Mouse (Mus musculus): ENCODE results near the gene Gng12. TPM values are rescaled to one million over a fixed set of nuclear protein-coding genes. Genes with fewer than 3 reads are reported as not detected.

Gene Gng12
- polyA plus RNA-seq, 1 experiment from 2014 or later, result 34.7 TPM

- 86% methylated on average over 7 of the region's 7 CpGs for WGBS
- H3K27me3 ChIP-seq, result no peaks in the 10 kb centered on the region
- H3K4me1 ChIP-seq, result no peaks in the 10 kb centered on the region
- no peak overlapping the region for H3K9ac ChIP-seq (replicated peaks)
- no peak for ATAC-seq (ENCODE audit: low FRiP score, low read depth)
- H3K4me2 ChIP-seq (replicated peaks), result no peak overlapping the region
- no peak overlapping the region for H3K4me3 ChIP-seq
- no peaks in the 10 kb centered on the region for H3K9me3 ChIP-seq
- no peaks in the 10 kb centered on the region for H3K36me3 ChIP-seq
- no peak overlapping the region for H3K27ac ChIP-seq (replicated peaks)
Observed at GRCm38 (mm10) chr6:66985500-66985899, 89.3 kb downstream of the Gng12 start.

- no peak for ATAC-seq (ENCODE audit: low FRiP score, low read depth)
- H3K9me3 ChIP-seq, result no peaks in the 10 kb centered on the region
- H3K4me3 ChIP-seq, result no peak overlapping the region
- no peaks in the 10 kb centered on the region for H3K27me3 ChIP-seq
- no peaks in the 10 kb centered on the region for H3K4me1 ChIP-seq
- no peak overlapping the region for H3K9ac ChIP-seq (replicated peaks)
- no peak overlapping the region for H3K27ac ChIP-seq (replicated peaks)
- no peak overlapping the region for H3K4me2 ChIP-seq (replicated peaks)
- no peaks in the 10 kb centered on the region for H3K36me3 ChIP-seq
- WGBS, result 73% methylated on average over 12 of the region's 12 CpGs
Observed at GRCm38 (mm10) chr6:66986063-66986462, 89.9 kb downstream of the Gng12 start.

- H3K4me2 ChIP-seq (replicated peaks), result no peak overlapping the region
- 73% methylated on average over 3 of the region's 3 CpGs for WGBS
Observed at GRCm38 (mm10) chr6:66987643-66988042, 91.4 kb downstream of the Gng12 start.

GRCm38 (mm10) chr6:66988363-66988762, 92.2 kb downstream of the Gng12 start:
- Histone ChIP-seq H3K27me3 (no peaks in the 10 kb centered on the region), H3K4me3 (no peak overlapping the region), H3K9ac (replicated peaks) (no peak overlapping the region), H3K36me3 (no peaks in the 10 kb centered on the region), H3K27ac (replicated peaks) (no peak overlapping the region), H3K4me2 (replicated peaks) (no peak overlapping the region), H3K4me1 (no peaks in the 10 kb centered on the region), H3K9me3 (no peaks in the 10 kb centered on the region)
- no peak for ATAC-seq (ENCODE audit: low FRiP score, low read depth)
- WGBS, result 92% methylated on average over 9 of the region's 9 CpGs

More at GRCm38 (mm10) chr6:66987643-66988042, 91.4 kb downstream of the Gng12 start:
- Histone ChIP-seq H3K4me1 (no peaks in the 10 kb centered on the region), H3K27ac (replicated peaks) (no peak overlapping the region), H3K36me3 (no peaks in the 10 kb centered on the region), H3K27me3 (no peaks in the 10 kb centered on the region), H3K9ac (replicated peaks) (no peak overlapping the region), H3K9me3 (no peaks in the 10 kb centered on the region), H3K4me3 (no peak overlapping the region)
- no peak for ATAC-seq (ENCODE audit: low FRiP score, low read depth)

GRCm38 (mm10) chr6:66989037-66989436, 92.8 kb downstream of the Gng12 start:
- WGBS, result 91% methylated on average over 6 of the region's 6 CpGs
- H3K9ac ChIP-seq (replicated peaks), result no peak overlapping the region
- no peak overlapping the region for H3K4me2 ChIP-seq (replicated peaks)
- H3K36me3 ChIP-seq, result no peaks in the 10 kb centered on the region
- no peak overlapping the region for H3K27ac ChIP-seq (replicated peaks)
- no peaks in the 10 kb centered on the region for H3K27me3 ChIP-seq
- no peak for ATAC-seq (ENCODE audit: low FRiP score, low read depth)
- no peaks in the 10 kb centered on the region for H3K9me3 ChIP-seq
- H3K4me1 ChIP-seq, result no peaks in the 10 kb centered on the region
- H3K4me3 ChIP-seq, result no peak overlapping the region

GRCm38 (mm10) chr6:66989518-66989917, 93.3 kb downstream of the Gng12 start:
- Histone ChIP-seq H3K4me2 (replicated peaks) (no peak overlapping the region), H3K4me1 (no peaks in the 10 kb centered on the region), H3K9ac (replicated peaks) (no peak overlapping the region), H3K36me3 (no peaks in the 10 kb centered on the region), H3K4me3 (no peak overlapping the region), H3K27me3 (no peaks in the 10 kb centered on the region), H3K27ac (replicated peaks) (no peak overlapping the region), H3K9me3 (no peaks in the 10 kb centered on the region)
- ATAC-seq (ENCODE audit: low FRiP score, low read depth), result no peak
- WGBS, result 88% methylated on average over 3 of the region's 3 CpGs

- Histone ChIP-seq H3K9me3 (no peaks in the 10 kb centered on the region), H3K4me1 (no peaks in the 10 kb centered on the region), H3K4me2 (replicated peaks) (no peak overlapping the region), H3K36me3 (no peaks in the 10 kb centered on the region), H3K27ac (replicated peaks) (no peak overlapping the region), H3K27me3 (no peaks in the 10 kb centered on the region), H3K4me3 (no peak overlapping the region), H3K9ac (replicated peaks) (no peak overlapping the region)
- whole genome bisulfite sequencing, result 80% methylated on average over 9 of the region's 9 CpGs
- ATAC-seq (ENCODE audit: low FRiP score, low read depth), result no peak
Observed at GRCm38 (mm10) chr6:66992232-66992631, 96.0 kb downstream of the Gng12 start.

- Histone ChIP-seq H3K36me3 (no peaks in the 10 kb centered on the region), H3K9me3 (no peaks in the 10 kb centered on the region), H3K27me3 (no peaks in the 10 kb centered on the region), H3K4me2 (replicated peaks) (no peak overlapping the region), H3K4me3 (no peak overlapping the region), H3K27ac (replicated peaks) (no peak overlapping the region), H3K4me1 (no peaks in the 10 kb centered on the region), H3K9ac (replicated peaks) (no peak overlapping the region)
- WGBS, result 92% methylated on average over 8 of the region's 8 CpGs
- ATAC-seq (ENCODE audit: low FRiP score, low read depth), result no peak
Observed at GRCm38 (mm10) chr6:66992786-66993185, 96.6 kb downstream of the Gng12 start.

- WGBS, result 92% methylated on average over 8 of the region's 8 CpGs
- no peaks in the 10 kb centered on the region for H3K9me3 ChIP-seq
- no peaks in the 10 kb centered on the region for H3K4me1 ChIP-seq
- H3K4me2 ChIP-seq (replicated peaks), result no peak overlapping the region
- no peak for ATAC-seq (ENCODE audit: low FRiP score, low read depth)
- H3K36me3 ChIP-seq, result no peaks in the 10 kb centered on the region
- H3K27me3 ChIP-seq, result no peaks in the 10 kb centered on the region
- no peak overlapping the region for H3K27ac ChIP-seq (replicated peaks)
- no peak overlapping the region for H3K4me3 ChIP-seq
- no peak overlapping the region for H3K9ac ChIP-seq (replicated peaks)
Observed at GRCm38 (mm10) chr6:66994981-66995380, 98.8 kb downstream of the Gng12 start.

GRCm38 (mm10) chr6:66995825-66996224, 99.6 kb downstream of the Gng12 start:
- H3K27me3 ChIP-seq, result no peaks in the 10 kb centered on the region
- no peak overlapping the region for H3K4me2 ChIP-seq (replicated peaks)
- ATAC-seq (ENCODE audit: low FRiP score, low read depth), result no peak
- 96% methylated on average over 1 of the region's 1 CpGs for WGBS
- no peak overlapping the region for H3K27ac ChIP-seq (replicated peaks)
- no peak overlapping the region for H3K9ac ChIP-seq (replicated peaks)
- H3K9me3 ChIP-seq, result no peaks in the 10 kb centered on the region
- H3K4me3 ChIP-seq, result no peak overlapping the region
- no peaks in the 10 kb centered on the region for H3K36me3 ChIP-seq
- no peaks in the 10 kb centered on the region for H3K4me1 ChIP-seq

GRCm38 (mm10) chr6:66996257-66996656, 100.1 kb downstream of the Gng12 start:
- Histone ChIP-seq H3K36me3 (no peaks in the 10 kb centered on the region), H3K4me3 (no peak overlapping the region), H3K27ac (replicated peaks) (no peak overlapping the region), H3K27me3 (no peaks in the 10 kb centered on the region), H3K4me1 (no peaks in the 10 kb centered on the region), H3K9me3 (no peaks in the 10 kb centered on the region), H3K9ac (replicated peaks) (no peak overlapping the region), H3K4me2 (replicated peaks) (no peak overlapping the region)
- ATAC-seq (ENCODE audit: low FRiP score, low read depth), result no peak
- WGBS, result 77% methylated on average over 1 of the region's 1 CpGs

- Histone ChIP-seq H3K4me1 (no peaks in the 10 kb centered on the region), H3K27me3 (no peaks in the 10 kb centered on the region), H3K36me3 (no peaks in the 10 kb centered on the region), H3K4me3 (no peak overlapping the region), H3K9me3 (no peaks in the 10 kb centered on the region), H3K27ac (replicated peaks) (no peak overlapping the region), H3K9ac (replicated peaks) (no peak overlapping the region), H3K4me2 (replicated peaks) (no peak overlapping the region)
- ATAC-seq (ENCODE audit: low FRiP score, low read depth), result no peak
- WGBS, result 89% methylated on average over 2 of the region's 2 CpGs
Observed at GRCm38 (mm10) chr6:66998645-66999044, 102.4 kb downstream of the Gng12 start.

GRCm38 (mm10) chr6:66999800-67000199, 103.6 kb downstream of the Gng12 start:
- Histone ChIP-seq H3K4me2 (replicated peaks) (no peak overlapping the region), H3K4me1 (no peaks in the 10 kb centered on the region), H3K36me3 (no peaks in the 10 kb centered on the region), H3K9ac (replicated peaks) (no peak overlapping the region), H3K27me3 (no peaks in the 10 kb centered on the region), H3K27ac (replicated peaks) (no peak overlapping the region), H3K4me3 (no peak overlapping the region), H3K9me3 (no peaks in the 10 kb centered on the region)
- no peak for ATAC-seq (ENCODE audit: low FRiP score, low read depth)

Measured in midbrain, embryonic 12.5 days (tissue).